Mouse (Mus musculus): ENCODE results near the gene Cnbd2. TPM values are rescaled to one million over a fixed set of nuclear protein-coding genes. Genes with fewer than 3 reads are reported as not detected.

Cnbd2 gene
- polyA plus RNA-seq, 1 experiment from 2014 or later: 3.4 TPM

DNA sequence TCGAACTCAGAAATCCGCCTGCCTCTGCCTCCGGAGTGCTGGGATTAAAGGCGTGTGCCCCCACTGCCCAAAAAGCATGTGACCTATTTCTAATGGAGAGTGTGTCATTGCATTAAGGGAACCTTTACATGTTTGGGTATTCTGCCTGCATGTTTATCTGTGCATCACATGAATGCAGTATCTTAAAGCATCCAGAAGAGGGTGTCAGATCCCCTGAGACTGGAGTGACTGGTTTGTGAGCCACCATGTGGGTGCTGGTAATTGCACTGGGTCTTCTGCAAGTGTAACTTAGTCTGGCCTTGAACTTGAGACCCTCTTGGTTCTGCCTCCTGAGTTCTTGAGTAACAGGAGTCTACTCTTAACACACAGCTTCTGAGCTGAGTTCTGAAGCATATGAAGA lies 25.4 kb upstream of the Cnbd2 start:
- Histone ChIP-seq H3K27ac (replicated peaks; ENCODE audit: low read depth, low read length) (no peak overlapping the region), H3K4me1 (ENCODE audit: control insufficient read depth, insufficient read depth, low read length) (no peaks in the 10 kb centered on the region), H3K36me3 (replicated peaks; ENCODE audit: control insufficient read depth, insufficient read depth, low read depth, low read length) (no peaks in the 10 kb centered on the region; the same call in 1 of the 2 replicates), H3K9me3 (replicated peaks; ENCODE audit: control insufficient read depth, low read length) (no peaks in the 10 kb centered on the region), H3K9ac (replicated peaks; ENCODE audit: low read length) (no peak overlapping the region), H3K27me3 (ENCODE audit: control insufficient read depth, insufficient read depth, low read length) (no peaks in the 10 kb centered on the region), H3K4me2 (ENCODE audit: low read depth, low read length) (no peak overlapping the region), H3K4me3 (ENCODE audit: low read depth, low read length) (no peak overlapping the region)
- DNase-seq (ENCODE audit: low spot score) (no peak), ATAC-seq (replicated peaks; ENCODE audit: insufficient number of reproducible peaks, low FRiP score, low TSS enrichment, low read depth) (no peak)
- 96% methylated on average over 4 of the region's 4 CpGs for WGBS

GRCm38 (mm10) chr2:156288222-156288621 lies 23.9 kb upstream of the Cnbd2 start:
- no peaks in the 10 kb centered on the region for H3K27me3 ChIP-seq (ENCODE audit: control insufficient read depth, insufficient read depth, low read length)
- H3K4me1 ChIP-seq (ENCODE audit: control insufficient read depth, insufficient read depth, low read length): no peaks in the 10 kb centered on the region
- WGBS: 88% methylated on average over 2 of the region's 2 CpGs
- no peak overlapping the region for H3K4me2 ChIP-seq (ENCODE audit: low read depth, low read length)
- H3K4me3 ChIP-seq (ENCODE audit: low read depth, low read length): no peak overlapping the region
- no peak overlapping the region for H3K9ac ChIP-seq (replicated peaks; ENCODE audit: low read length)
- DNase-seq (ENCODE audit: low spot score): no peak
- H3K36me3 ChIP-seq (replicated peaks; ENCODE audit: control insufficient read depth, insufficient read depth, low read depth, low read length): no peaks in the 10 kb centered on the region; the same call in 1 of the 2 replicates
- ATAC-seq (replicated peaks; ENCODE audit: insufficient number of reproducible peaks, low FRiP score, low TSS enrichment, low read depth): no peak
- no peak overlapping the region for H3K27ac ChIP-seq (replicated peaks; ENCODE audit: low read depth, low read length)
- H3K9me3 ChIP-seq (replicated peaks; ENCODE audit: control insufficient read depth, low read length): no peaks in the 10 kb centered on the region

DNA sequence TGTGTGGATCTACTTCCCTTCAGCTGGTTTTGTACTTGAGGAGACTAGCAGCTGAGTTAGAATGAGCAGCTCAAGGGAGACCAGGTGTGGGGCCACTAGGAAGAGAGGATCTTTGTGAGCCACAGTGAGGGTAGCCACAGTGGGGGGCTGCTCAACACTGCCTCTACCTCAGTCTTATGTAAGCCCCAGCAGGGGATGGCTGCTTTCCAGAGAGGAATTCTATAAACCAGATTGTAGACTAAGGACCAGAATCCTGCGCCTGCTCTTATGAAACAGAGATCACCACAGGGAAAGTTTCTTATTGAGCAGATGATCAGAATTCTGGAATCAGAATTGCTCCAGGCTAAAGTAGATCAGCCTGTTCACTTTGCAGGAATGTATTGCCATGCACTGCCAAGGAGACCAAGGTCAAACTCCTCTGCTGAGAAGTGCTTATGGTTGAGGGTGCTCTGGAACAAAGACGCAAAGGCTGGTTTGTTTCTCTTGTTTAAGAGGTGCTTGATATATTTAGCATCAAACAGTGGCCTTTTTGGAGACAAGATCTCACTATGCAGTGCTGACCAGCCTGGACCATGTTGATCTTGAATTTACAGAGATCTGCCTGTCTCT lies 22.4 kb upstream of the Cnbd2 start:
- H3K9ac ChIP-seq (replicated peaks; ENCODE audit: low read length): no peak overlapping the region
- H3K4me3 ChIP-seq (ENCODE audit: low read depth, low read length): no peak overlapping the region

DNA sequence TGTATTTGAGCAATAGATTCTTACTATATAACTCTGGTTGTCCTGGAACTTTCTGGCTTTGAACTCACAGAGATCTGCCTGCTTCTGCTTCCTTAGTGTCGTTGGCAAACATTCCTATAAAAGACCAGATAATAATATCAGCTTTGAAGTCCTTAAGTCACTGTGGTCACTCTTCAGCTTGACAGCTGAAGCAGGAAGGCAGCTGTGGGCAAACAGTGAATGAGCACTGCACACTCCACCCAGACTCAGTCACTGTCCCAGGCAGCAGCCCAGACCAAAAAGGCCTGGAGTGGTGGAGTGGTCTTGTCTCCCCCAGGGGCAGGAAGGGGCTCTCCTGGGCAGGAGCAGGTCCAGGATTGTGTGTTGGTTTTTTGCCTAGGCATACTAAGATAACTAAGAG lies 20.1 kb upstream of the Cnbd2 start:
- WGBS: 86% methylated on average over 1 of the region's 1 CpGs

More for the DNA sequence above, 22.4 kb upstream of the Cnbd2 start:
- Histone ChIP-seq H3K9me3 (replicated peaks; ENCODE audit: control insufficient read depth, low read length) (no peaks in the 10 kb centered on the region), H3K4me2 (ENCODE audit: low read depth, low read length) (no peak overlapping the region), H3K27me3 (ENCODE audit: control insufficient read depth, insufficient read depth, low read length) (no peaks in the 10 kb centered on the region), H3K36me3 (replicated peaks; ENCODE audit: control insufficient read depth, insufficient read depth, low read depth, low read length) (no peaks in the 10 kb centered on the region; the same call in 1 of the 2 replicates), H3K4me1 (ENCODE audit: control insufficient read depth, insufficient read depth, low read length) (no peaks in the 10 kb centered on the region), H3K27ac (replicated peaks; ENCODE audit: low read depth, low read length) (no peak overlapping the region)
- WGBS: 95% methylated on average over 2 of the region's 2 CpGs
- ATAC-seq (replicated peaks; ENCODE audit: insufficient number of reproducible peaks, low FRiP score, low TSS enrichment, low read depth) (no peak), DNase-seq (ENCODE audit: low spot score) (no peak)

GRCm38 (mm10) chr2:156295601-156296063 lies 16.5 kb upstream of the Cnbd2 start:
- Histone ChIP-seq H3K27ac (replicated peaks; ENCODE audit: low read depth, low read length) (no peak overlapping the region), H3K4me3 (ENCODE audit: low read depth, low read length) (no peak overlapping the region), H3K4me1 (ENCODE audit: control insufficient read depth, insufficient read depth, low read length) (no peaks in the 10 kb centered on the region), H3K36me3 (replicated peaks; ENCODE audit: control insufficient read depth, insufficient read depth, low read depth, low read length) (no peaks in the 10 kb centered on the region; the same call in 1 of the 2 replicates), H3K4me2 (ENCODE audit: low read depth, low read length) (no peak overlapping the region), H3K9ac (replicated peaks; ENCODE audit: low read length) (no peak overlapping the region), H3K27me3 (ENCODE audit: control insufficient read depth, insufficient read depth, low read length) (no peaks in the 10 kb centered on the region), H3K9me3 (replicated peaks; ENCODE audit: control insufficient read depth, low read length) (no peaks in the 10 kb centered on the region)
- WGBS: 96% methylated on average over 2 of the region's 2 CpGs
- ATAC-seq (replicated peaks; ENCODE audit: insufficient number of reproducible peaks, low FRiP score, low TSS enrichment, low read depth): no peak
- no peak for DNase-seq (ENCODE audit: low spot score)

More for the DNA sequence above, 20.1 kb upstream of the Cnbd2 start:
- H3K27ac ChIP-seq (replicated peaks; ENCODE audit: low read depth, low read length): no peak overlapping the region
- no peak overlapping the region for H3K4me2 ChIP-seq (ENCODE audit: low read depth, low read length)
- H3K9me3 ChIP-seq (replicated peaks; ENCODE audit: control insufficient read depth, low read length): no peaks in the 10 kb centered on the region
- ATAC-seq (replicated peaks; ENCODE audit: insufficient number of reproducible peaks, low FRiP score, low TSS enrichment, low read depth) (no peak), DNase-seq (ENCODE audit: low spot score) (no peak)
- no peaks in the 10 kb centered on the region; the same call in 1 of the 2 replicates for H3K36me3 ChIP-seq (replicated peaks; ENCODE audit: control insufficient read depth, insufficient read depth, low read depth, low read length)
- no peaks in the 10 kb centered on the region for H3K4me1 ChIP-seq (ENCODE audit: control insufficient read depth, insufficient read depth, low read length)
- no peak overlapping the region for H3K4me3 ChIP-seq (ENCODE audit: low read depth, low read length)
- no peak overlapping the region for H3K9ac ChIP-seq (replicated peaks; ENCODE audit: low read length)
- H3K27me3 ChIP-seq (ENCODE audit: control insufficient read depth, insufficient read depth, low read length): no peaks in the 10 kb centered on the region

DNA sequence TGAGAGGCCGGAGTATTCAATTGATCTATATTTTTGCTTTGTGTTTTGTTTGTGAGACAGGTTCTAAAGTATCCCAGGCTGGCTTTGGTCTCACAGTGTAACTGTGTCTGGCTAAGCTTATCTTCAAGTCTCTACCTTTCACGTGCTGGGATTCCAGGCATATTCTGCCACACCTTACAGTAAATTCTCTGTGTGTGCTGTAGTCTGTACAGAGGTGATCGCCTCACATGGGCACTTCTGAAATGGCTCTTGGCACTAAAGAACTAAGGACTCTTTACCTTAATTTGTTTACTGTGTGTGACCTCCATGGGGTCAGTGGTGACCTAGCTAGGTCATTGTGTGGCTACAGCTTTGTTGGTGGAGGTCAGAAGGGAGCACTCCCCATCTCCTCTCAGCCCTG lies 15.9 kb upstream of the Cnbd2 start:
- H3K4me2 ChIP-seq (ENCODE audit: low read depth, low read length): no peak overlapping the region
- H3K27me3 ChIP-seq (ENCODE audit: control insufficient read depth, insufficient read depth, low read length): no peaks in the 10 kb centered on the region
- no peaks in the 10 kb centered on the region for H3K9me3 ChIP-seq (replicated peaks; ENCODE audit: control insufficient read depth, low read length)
- ATAC-seq (replicated peaks; ENCODE audit: insufficient number of reproducible peaks, low FRiP score, low TSS enrichment, low read depth) (no peak), DNase-seq (ENCODE audit: low spot score) (no peak)
- no peaks in the 10 kb centered on the region for H3K4me1 ChIP-seq (ENCODE audit: control insufficient read depth, insufficient read depth, low read length)
- H3K36me3 ChIP-seq (replicated peaks; ENCODE audit: control insufficient read depth, insufficient read depth, low read depth, low read length): no peaks in the 10 kb centered on the region; the same call in 1 of the 2 replicates
- H3K9ac ChIP-seq (replicated peaks; ENCODE audit: low read length): no peak overlapping the region
- H3K4me3 ChIP-seq (ENCODE audit: low read depth, low read length): no peak overlapping the region
- 93% methylated on average over 3 of the region's 3 CpGs for WGBS
- H3K27ac ChIP-seq (replicated peaks; ENCODE audit: low read depth, low read length): no peak overlapping the region

DNA sequence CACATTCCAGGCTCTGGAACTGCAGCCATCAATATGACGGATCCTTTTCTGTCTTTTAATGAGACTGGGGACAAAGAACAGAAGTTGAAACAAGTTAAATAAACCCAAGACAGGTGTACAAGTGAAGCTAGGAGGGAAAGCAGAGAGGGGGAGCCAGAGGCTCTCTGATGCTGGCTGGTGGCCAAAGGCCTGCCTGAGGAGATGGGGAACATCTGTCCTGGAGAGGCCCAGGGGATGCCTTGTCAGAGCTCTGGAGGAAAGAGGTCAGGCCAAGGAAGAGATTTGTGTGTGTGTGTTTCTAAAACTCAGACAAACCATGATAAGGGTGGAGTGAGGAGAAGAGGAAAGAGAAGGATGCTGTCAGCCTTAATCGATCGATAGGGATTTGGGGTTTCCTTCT lies 14.4 kb upstream of the Cnbd2 start:
- no peak for ATAC-seq (replicated peaks; ENCODE audit: insufficient number of reproducible peaks, low FRiP score, low TSS enrichment, low read depth)
- Histone ChIP-seq H3K27ac (replicated peaks; ENCODE audit: low read depth, low read length) (no peak overlapping the region), H3K4me3 (ENCODE audit: low read depth, low read length) (no peak overlapping the region), H3K4me2 (ENCODE audit: low read depth, low read length) (no peak overlapping the region), H3K4me1 (ENCODE audit: control insufficient read depth, insufficient read depth, low read length) (no peaks in the 10 kb centered on the region), H3K36me3 (replicated peaks; ENCODE audit: control insufficient read depth, insufficient read depth, low read depth, low read length) (no peaks in the 10 kb centered on the region; the same call in none of the 2 replicates), H3K9ac (replicated peaks; ENCODE audit: low read length) (no peak overlapping the region), H3K9me3 (replicated peaks; ENCODE audit: control insufficient read depth, low read length) (no peaks in the 10 kb centered on the region), H3K27me3 (ENCODE audit: control insufficient read depth, insufficient read depth, low read length) (no peaks in the 10 kb centered on the region)
- WGBS: 88% methylated on average over 3 of the region's 3 CpGs
- DNase-seq (ENCODE audit: low spot score): no peak

DNA sequence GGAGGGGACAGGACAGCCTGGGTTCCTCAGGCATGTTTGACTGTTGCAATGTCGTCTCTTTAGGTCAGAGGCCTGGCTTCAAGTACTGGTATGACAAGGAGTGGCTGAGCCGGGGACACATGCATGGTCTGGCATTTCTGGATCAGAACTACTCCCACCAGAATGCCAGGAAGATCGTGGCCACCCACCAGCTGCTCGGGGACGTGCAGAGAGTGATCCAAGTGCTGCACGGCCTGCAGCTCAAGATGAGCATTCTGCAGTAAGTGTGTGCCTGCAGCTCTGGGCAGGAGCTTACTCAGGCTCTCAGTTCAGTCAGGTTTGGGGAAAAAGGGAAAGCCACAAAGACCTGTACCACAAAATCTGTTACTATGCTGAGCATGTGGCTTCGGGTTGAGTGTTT lies 13.6 kb upstream of the Cnbd2 start:
- Histone ChIP-seq H3K36me3 (replicated peaks; ENCODE audit: control insufficient read depth, insufficient read depth, low read depth, low read length) (no peaks in the 10 kb centered on the region; the same call in none of the 2 replicates), H3K4me3 (ENCODE audit: low read depth, low read length) (no peak overlapping the region), H3K9ac (replicated peaks; ENCODE audit: low read length) (no peak overlapping the region), H3K27me3 (ENCODE audit: control insufficient read depth, insufficient read depth, low read length) (no peaks in the 10 kb centered on the region), H3K9me3 (replicated peaks; ENCODE audit: control insufficient read depth, low read length) (no peaks in the 10 kb centered on the region), H3K4me2 (ENCODE audit: low read depth, low read length) (no peak overlapping the region), H3K27ac (replicated peaks; ENCODE audit: low read depth, low read length) (no peak overlapping the region), H3K4me1 (ENCODE audit: control insufficient read depth, insufficient read depth, low read length) (no peaks in the 10 kb centered on the region)
- DNase-seq (ENCODE audit: low spot score) (no peak), ATAC-seq (replicated peaks; ENCODE audit: insufficient number of reproducible peaks, low FRiP score, low TSS enrichment, low read depth) (no peak)
- 89% methylated on average over 7 of the region's 7 CpGs for WGBS

Measured in embryonic facial prominence, embryonic 11.5 days (tissue).